In genomic region chr9:34156581-34156980, GRCm38 (mm10) we compare ENCODE assay signal across 17 mouse cellular contexts.
A peak's percentile ranks its signal among the peaks of the same experiment; 100 is the strongest.
DNase-seq lines count a peak whose midpoint lies in the region; ATAC-seq and TF ChIP-seq lines count a peak whose summit lies in the region.
"Had no signal": no experiment of that assay in that cellular context is flagged by ENCODE, and none has a peak within 500 bp of the region (broad histone marks: within the 10 kb centered on the region; RNA-seq: fewer than 3 reads in every experiment).

No protein-coding gene starts in this region.

- H3K36me3 ChIP-seq in intestine, embryonic 15.5 days, result no peaks in the 10 kb centered on the region
- H3K36me3 ChIP-seq: forebrain, embryonic 10.5 days; G1E; limb, embryonic 13.5 days; stomach, embryonic 15.5 days had no signal

- H3K9me3 ChIP-seq in intestine, embryonic 15.5 days, result no peaks in the 10 kb centered on the region
- H3K9me3 ChIP-seq: forebrain, embryonic 10.5 days; G1E; limb, embryonic 13.5 days; stomach, embryonic 15.5 days had no signal

- TF ChIP-seq POLR2A in cerebellum, adult 2 months (IDR thresholded peaks at IDR 0.05; ENCODE audit: borderline replicate concordance, insufficient read depth, low read length), result no peak

- H3K27me3 ChIP-seq in cerebellum, adult 2 months (ENCODE audit: control insufficient read depth, insufficient read depth, low read length), result no peaks in the 10 kb centered on the region
- H3K27me3 ChIP-seq in intestine, embryonic 15.5 days (replicated peaks), result no peaks in the 10 kb centered on the region
- H3K27me3 ChIP-seq: stomach, embryonic 15.5 days had no signal

- H3K4me3 ChIP-seq in cerebellum, adult 2 months (replicated peaks; ENCODE audit: insufficient read depth, low read depth, low read length), result no peak overlapping the region
- no peak overlapping the region for H3K4me3 ChIP-seq in intestine, embryonic 15.5 days (replicated peaks)
- H3K4me3 ChIP-seq: forebrain, embryonic 10.5 days; limb, embryonic 13.5 days; stomach, embryonic 15.5 days had no signal

- H3K27ac ChIP-seq in cerebellum, adult 2 months (ENCODE audit: insufficient read depth, low read length), result no peak overlapping the region
- no peak overlapping the region for H3K27ac ChIP-seq in intestine, embryonic 15.5 days
- H3K27ac ChIP-seq: forebrain, embryonic 10.5 days; kidney, postnatal 0 days; limb, embryonic 13.5 days; stomach, embryonic 15.5 days had no signal

- WGBS in cerebellum, adult 2 months, result 51% methylated on average over 3 of the region's 3 CpGs
- 55% methylated on average over 3 of the region's 3 CpGs for WGBS in intestine, embryonic 15.5 days

- no peak for TF ChIP-seq CTCF in cerebellum, adult 2 months (IDR thresholded peaks at IDR 0.05; ENCODE audit: borderline replicate concordance, insufficient read depth, low read depth, low read length)

- peak; percentile 41 to 70 for DNase-seq in cerebellum, adult 2 months
- DNase-seq in cerebellum, adult 8-10 months, result no peak
- DNase-seq in retina, postnatal 1 day, result peak; percentile 29
- DNase-seq in retina, embryonic 14.5 days (ENCODE audit: low spot score), result no peak
- DNase-seq in left cerebral cortex, postnatal 10 days (ENCODE audit: extremely low spot score in 1 of 2, low spot score in 2 of 2), result peak; percentile 13 to 42
- peak; percentile 51 for DNase-seq in telencephalon, adult 2 months (ENCODE audit: low read depth, low spot score)
- DNase-seq in urinary bladder, adult 2 months (ENCODE audit: low spot score), result no peak
- DNase-seq: adrenal gland, adult 2 months; heart, adult 11 months; heart, postnatal 36 days; lung, embryonic 14.5 days had no signal

- H3K4me1 ChIP-seq in cerebellum, adult 2 months (ENCODE audit: control insufficient read depth, insufficient read depth, low read length), result no peaks in the 10 kb centered on the region; the same call in 1 of the 2 replicates
- H3K4me1 ChIP-seq in intestine, embryonic 15.5 days (replicated peaks), result no peaks in the 10 kb centered on the region
- H3K4me1 ChIP-seq: stomach, embryonic 15.5 days had no signal

- H3K9ac ChIP-seq in intestine, embryonic 15.5 days, result no peak overlapping the region
- H3K9ac ChIP-seq: limb, embryonic 13.5 days; lung, embryonic 14.5 days; stomach, embryonic 15.5 days had no signal

- ATAC-seq in intestine, embryonic 15.5 days, result no peak

- no peak overlapping the region for H3K4me2 ChIP-seq in intestine, embryonic 15.5 days (replicated peaks)
- H3K4me2 ChIP-seq: limb, embryonic 13.5 days; lung, embryonic 14.5 days; stomach, embryonic 15.5 days had no signal

- intact Hi-C loops in left cerebral cortex, postnatal 10 days (cut with DNase I), result no loop called here

Comparison
In these comparisons a context has a peak if more than half of its experiments do, and no peak if none do; other contexts are left out.
1. DNase-seq: peak in cerebellum, adult 2 months (2 of 2), retina, postnatal 1 day (single experiment), left cerebral cortex, postnatal 10 days (2 of 2) and telencephalon, adult 2 months (single experiment); none in cerebellum, adult 8-10 months (single experiment), retina, embryonic 14.5 days (single experiment) and urinary bladder, adult 2 months (single experiment).